Mouse (Mus musculus) myocyte (in vitro differentiated cells): ENCODE results near the gene Sec24d. TPM values are rescaled to one million over a fixed set of nuclear protein-coding genes. Genes with fewer than 3 reads are reported as not detected.
A peak's percentile ranks its signal among the peaks of the same experiment; 100 is the strongest.

Experiments
- H3K27me3 ChIP-seq: one replicate; pipeline ENCODE4 v1.6.1; 2011; ENCODE audit not compliant: control insufficient read depth, insufficient read depth, insufficient read length
- H3K36me3 ChIP-seq: one replicate; pipeline ENCODE4 v1.6.1; 2011; ENCODE audit not compliant: control insufficient read depth, insufficient read depth
- H3K4me2 ChIP-seq: one replicate; pipeline ENCODE4 v1.6.1; 2011; ENCODE audit warnings: low read depth, control low read depth
- H3K4me3 ChIP-seq: one replicate; pipeline ENCODE4 v1.5.1; 2011; ENCODE audit warnings: mild to moderate bottlenecking, control low read depth, moderate library complexity
- H3K79me2 ChIP-seq: one replicate; pipeline ENCODE4 v1.6.1; 2011; ENCODE audit not compliant: control insufficient read depth, insufficient read depth
- H3ac ChIP-seq: one replicate; pipeline ENCODE4 v1.6.1; 2011; ENCODE audit not compliant: control insufficient read depth, insufficient read length
- CEBPB ChIP-seq: IDR thresholded peaks from 2 replicates; pipeline ENCODE4 v1.6.1; 2011; ENCODE audit warnings: mild to moderate bottlenecking, moderate library complexity; ENCODE audit not compliant: poor library complexity, insufficient read depth, severe bottlenecking
- E2F4 ChIP-seq: IDR thresholded peaks from one replicate; pipeline ENCODE4 v1.6.1; 2011; ENCODE audit warnings: mild to moderate bottlenecking, control low read depth, moderate library complexity; ENCODE audit not compliant: insufficient read depth
- MAX ChIP-seq: IDR thresholded peaks from one replicate; pipeline ENCODE4 v1.6.1; 2011; ENCODE audit warnings: low read depth, mild to moderate bottlenecking, control low read depth
- MYOD1 ChIP-seq, 3 experiments: IDR thresholded peaks; one replicate each; pipeline ENCODE4 v1.6.1; 2011; ENCODE audit warnings: control low read depth in 2 of 3, low read depth in 2 of 3, mild to moderate bottlenecking in 2 of 3, moderate library complexity in 1 of 3; ENCODE audit not compliant: insufficient read length in 2 of 3, control insufficient read depth in 1 of 3
- MYOG ChIP-seq, 3 experiments: IDR thresholded peaks; one replicate each; pipeline ENCODE4 v1.6.1; 2011; ENCODE audit warnings: control low read depth in 2 of 3, low read depth in 2 of 3, mild to moderate bottlenecking in 2 of 3; ENCODE audit not compliant: insufficient read length in 2 of 3, control insufficient read depth in 1 of 3, insufficient read depth in 1 of 3
- POLR2A ChIP-seq: IDR thresholded peaks from one replicate; pipeline ENCODE4 v1.6.1; 2011; ENCODE audit warnings: low read depth, mild to moderate bottlenecking, control low read depth, moderate library complexity; ENCODE audit not compliant: insufficient read length
- POLR2AphosphoS2 ChIP-seq: IDR thresholded peaks from one replicate; pipeline ENCODE4 v1.6.1; 2011; ENCODE audit warnings: low read depth, control low read depth; ENCODE audit not compliant: insufficient read length
- REST ChIP-seq: IDR thresholded peaks from one replicate; pipeline ENCODE4 v1.6.1; 2011; ENCODE audit warnings: mild to moderate bottlenecking, control low read depth, moderate library complexity; ENCODE audit not compliant: insufficient read depth, insufficient read length
- SRF ChIP-seq: IDR thresholded peaks from one replicate; pipeline ENCODE4 v1.6.1; 2011; ENCODE audit warnings: low read depth; ENCODE audit not compliant: control insufficient read depth, insufficient read length
- TCF12 ChIP-seq: IDR thresholded peaks from one replicate; pipeline ENCODE4 v1.6.1; 2011; ENCODE audit warnings: mild to moderate bottlenecking, control low read depth; ENCODE audit not compliant: poor library complexity, insufficient read depth, severe bottlenecking
- TCF3 ChIP-seq: IDR thresholded peaks from one replicate; pipeline ENCODE4 v1.6.1; 2011; ENCODE audit warnings: low read depth, control low read depth; ENCODE audit not compliant: insufficient read length
- USF1 ChIP-seq: IDR thresholded peaks from one replicate; pipeline ENCODE4 v1.6.1; 2011; ENCODE audit warnings: low read depth, mild to moderate bottlenecking, control low read depth, moderate library complexity
- polyA plus RNA-seq: library from polyadenylated mRNA; unstranded; fragments of >200 nt; fragmentation: generic; extraction: Trizol; gene quantifications from one replicate; pipeline ENCODE4 v1.2.1, GENCODE M21; 2012; ENCODE audit warnings: missing spikeins

Gene Sec24d
- polyA plus RNA-seq, 1 experiment: 36.8 TPM

DNA sequence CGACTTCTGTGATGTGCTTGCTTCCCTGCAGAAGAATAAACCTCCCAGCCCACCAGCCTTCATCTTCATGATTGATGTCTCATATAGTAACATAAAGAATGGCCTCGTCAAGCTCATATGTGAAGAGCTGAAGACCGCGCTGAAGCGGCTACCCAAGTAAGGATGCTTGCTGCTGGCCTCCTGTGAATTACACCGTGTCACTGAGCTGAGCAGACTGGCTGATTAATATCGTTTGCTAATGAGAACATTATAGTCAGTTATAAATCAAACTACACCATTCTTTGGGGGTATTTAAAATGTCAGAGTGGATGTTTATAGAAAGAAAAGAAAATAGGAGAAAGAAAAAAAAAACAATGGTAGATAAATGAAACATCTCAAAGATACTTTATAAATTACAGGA, 69.2 kb downstream of the Sec24d start:
- H3K27me3 ChIP-seq: no peaks in the 10 kb centered on the region
- no peak for TF ChIP-seq E2F4
- no peak for TF ChIP-seq SRF
- no peak for TF ChIP-seq TCF3
- no peak for TF ChIP-seq TCF12
- TF ChIP-seq CEBPB: no peak
- no peak for TF ChIP-seq MAX
- no peak for TF ChIP-seq MYOD1 (IDR thresholded peaks at IDR 0.05; ENCODE audit: control insufficient read depth in 1 of 3, insufficient read length in 2 of 3, low read depth in 2 of 3)
- no peak for TF ChIP-seq POLR2AphosphoS2
- no peak for TF ChIP-seq USF1
- TF ChIP-seq MYOG (IDR thresholded peaks at IDR 0.05; ENCODE audit: control insufficient read depth in 1 of 3, insufficient read depth in 1 of 3, insufficient read length in 2 of 3, low read depth in 2 of 3): no peak
- TF ChIP-seq POLR2A: no peak
- TF ChIP-seq REST: no peak
- peaks cover 3% of the 10 kb centered on the region for H3K79me2 ChIP-seq
- H3ac ChIP-seq: no peak overlapping the region
- H3K36me3 ChIP-seq: no peaks in the 10 kb centered on the region
- H3K4me2 ChIP-seq: no peak overlapping the region
- no peak overlapping the region for H3K4me3 ChIP-seq

DNA sequence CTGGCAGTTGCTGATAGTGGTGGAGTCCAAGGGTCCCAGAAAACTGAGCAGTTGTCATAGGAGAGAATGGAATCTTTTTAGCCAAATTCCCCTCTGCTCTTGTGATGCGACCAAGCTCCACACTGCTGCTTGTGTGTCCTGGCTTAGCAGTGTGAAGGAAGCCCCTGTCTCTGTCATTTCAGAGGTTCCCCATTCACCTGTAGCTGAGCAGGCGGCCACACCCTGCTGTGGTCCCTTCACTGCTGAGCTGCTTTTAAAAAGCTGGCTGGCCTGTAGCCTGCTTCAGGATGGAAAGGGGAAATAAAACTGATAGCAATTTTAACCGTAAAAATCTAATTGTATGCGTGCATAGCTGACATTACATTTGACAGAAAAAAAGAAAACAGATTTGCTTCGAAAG, 69.7 kb downstream of the Sec24d start:
- Histone ChIP-seq H3K36me3 (no peaks in the 10 kb centered on the region), H3K79me2 (peaks cover 3% of the 10 kb centered on the region), H3K4me3 (no peak overlapping the region), H3ac (no peak overlapping the region), H3K27me3 (no peaks in the 10 kb centered on the region), H3K4me2 (no peak overlapping the region)
- no peak for TF ChIP-seq CEBPB
- no peak for TF ChIP-seq E2F4
- no peak for TF ChIP-seq TCF3
- no peak for TF ChIP-seq POLR2AphosphoS2
- no peak for TF ChIP-seq MAX
- no peak for TF ChIP-seq MYOD1 (IDR thresholded peaks at IDR 0.05; ENCODE audit: control insufficient read depth in 1 of 3, insufficient read length in 2 of 3, low read depth in 2 of 3)
- TF ChIP-seq SRF: no peak
- TF ChIP-seq MYOG (IDR thresholded peaks at IDR 0.05; ENCODE audit: control insufficient read depth in 1 of 3, insufficient read depth in 1 of 3, insufficient read length in 2 of 3, low read depth in 2 of 3): no peak
- TF ChIP-seq TCF12: no peak

DNA sequence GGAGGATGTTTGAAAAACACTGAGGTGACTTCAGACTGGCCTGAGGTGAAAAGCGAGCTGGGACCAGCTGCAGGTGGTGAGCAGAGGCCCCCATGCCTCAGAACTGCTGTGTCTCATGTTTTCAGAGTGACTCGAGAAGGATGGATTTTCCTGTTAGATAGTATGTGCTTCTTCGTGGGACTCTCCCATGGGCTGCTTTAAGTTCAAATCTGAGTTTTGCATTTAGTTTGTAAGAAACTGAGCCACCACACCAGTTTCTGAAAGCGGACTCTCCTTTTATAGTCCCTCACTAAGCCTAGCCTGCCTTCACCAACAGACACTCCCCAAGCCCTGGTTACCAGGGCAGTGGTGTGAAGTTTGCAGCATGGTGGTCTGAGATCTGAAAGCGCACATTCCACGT, 70.6 kb downstream of the Sec24d start:
- H3K79me2 ChIP-seq: peaks cover 3% of the 10 kb centered on the region
- no peak overlapping the region for H3ac ChIP-seq
- peak overlapping the region; percentile 67 for H3K4me2 ChIP-seq
- no peaks in the 10 kb centered on the region for H3K27me3 ChIP-seq
- H3K4me3 ChIP-seq: no peak overlapping the region
- H3K36me3 ChIP-seq: no peaks in the 10 kb centered on the region
- TF ChIP-seq MYOD1 (IDR thresholded peaks at IDR 0.05; ENCODE audit: control insufficient read depth in 1 of 3, insufficient read length in 2 of 3, low read depth in 2 of 3) (no peak), REST (no peak), SRF (no peak), TCF12 (no peak), MYOG (IDR thresholded peaks at IDR 0.05; ENCODE audit: control insufficient read depth in 1 of 3, insufficient read depth in 1 of 3, insufficient read length in 2 of 3, low read depth in 2 of 3) (no peak), E2F4 (no peak), TCF3 (no peak), POLR2A (no peak), CEBPB (no peak), POLR2AphosphoS2 (no peak), MAX (no peak), USF1 (no peak)

DNA sequence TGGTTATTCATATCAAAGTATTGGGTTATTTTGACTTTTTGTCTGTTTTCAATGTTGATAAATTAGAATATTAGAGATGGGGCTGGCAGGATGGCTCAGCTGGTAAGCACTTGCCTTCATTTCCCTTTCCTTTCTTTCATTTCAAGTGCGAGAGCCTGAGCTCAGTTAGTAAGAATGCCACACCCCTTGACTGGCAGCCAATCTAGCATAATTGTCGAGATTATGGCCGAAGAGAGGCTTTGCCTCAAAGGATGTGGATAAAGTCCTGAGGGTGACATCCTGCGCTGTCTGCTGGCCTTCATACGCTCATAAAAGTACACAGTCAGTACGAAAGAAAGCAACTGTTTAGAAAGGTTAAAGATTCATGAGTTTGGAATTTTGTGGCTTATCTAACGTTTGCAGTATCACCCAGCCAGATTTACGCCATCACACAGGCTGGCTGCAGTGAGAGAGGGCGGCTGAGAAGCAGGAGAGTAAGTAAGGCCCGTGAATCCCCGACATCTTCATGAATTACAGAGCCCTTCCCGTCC, 71.5 kb downstream of the Sec24d start:
- Histone ChIP-seq H3K4me2 (peak overlapping the region; percentile 67), H3K4me3 (no peak overlapping the region), H3K27me3 (no peaks in the 10 kb centered on the region), H3K36me3 (peaks cover 4% of the 10 kb centered on the region), H3K79me2 (peaks cover 3% of the 10 kb centered on the region), H3ac (no peak overlapping the region)
- TF ChIP-seq POLR2A (no peak), SRF (no peak), POLR2AphosphoS2 (no peak), TCF12 (no peak), CEBPB (no peak), TCF3 (no peak), MYOG (IDR thresholded peaks at IDR 0.05; ENCODE audit: control insufficient read depth in 1 of 3, insufficient read depth in 1 of 3, insufficient read length in 2 of 3, low read depth in 2 of 3) (no peak), USF1 (no peak), MYOD1 (IDR thresholded peaks at IDR 0.05; ENCODE audit: control insufficient read depth in 1 of 3, insufficient read length in 2 of 3, low read depth in 2 of 3) (no peak), E2F4 (no peak), REST (no peak)

DNA sequence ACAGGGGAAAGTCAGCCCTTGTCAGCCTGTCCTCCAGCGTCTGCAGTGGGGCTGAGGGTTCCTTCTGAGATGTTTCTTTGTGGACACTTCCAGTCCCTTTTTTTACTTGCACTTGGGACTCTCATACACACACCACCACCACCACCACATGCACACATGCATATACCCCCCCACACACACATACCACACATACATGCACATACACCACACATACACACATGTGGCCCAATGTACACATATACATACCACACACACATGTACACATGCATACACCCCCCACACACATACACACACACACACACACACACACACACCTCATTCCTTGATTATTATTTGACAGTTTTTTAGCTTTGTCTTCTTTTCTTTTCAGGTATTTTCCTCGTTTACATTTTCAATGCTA, 73.8 kb downstream of the Sec24d start:
- Histone ChIP-seq H3K36me3 (peaks cover 18% of the 10 kb centered on the region), H3K27me3 (no peaks in the 10 kb centered on the region), H3K4me2 (no peak overlapping the region), H3K4me3 (no peak overlapping the region), H3ac (no peak overlapping the region), H3K79me2 (no peaks in the 10 kb centered on the region)
- TF ChIP-seq POLR2A (no peak), MYOG (IDR thresholded peaks at IDR 0.05; ENCODE audit: control insufficient read depth in 1 of 3, insufficient read depth in 1 of 3, insufficient read length in 2 of 3, low read depth in 2 of 3) (no peak), MAX (no peak)
